Mouse (Mus musculus) small intestine, adult 2 months (tissue): ENCODE measurements at regions not wholly inside any gene's neighbourhood (a gene's known extent, or its start where the extent isn't known, plus 50 kb on each side); places are given as distances from the start of the nearest gene placed in this dataset.

ENCODE experiments used
- CTCF ChIP-seq: fragments of 200-500 bp; IDR thresholded peaks from 2 replicates; pipeline ENCODE4 v1.5.1; 2012; ENCODE audit warnings: low read depth, mild to moderate bottlenecking, control low read depth, inconsistent platforms, low read length, moderate library complexity, mixed read lengths; ENCODE audit not compliant: insufficient replicate concordance, insufficient read length; ENCODE audit errors: extremely low read depth
- POLR2A ChIP-seq: fragments of 200-500 bp; IDR thresholded peaks from 2 replicates; pipeline ENCODE4 v1.6.1; 2012; ENCODE audit warnings: low read depth, mild to moderate bottlenecking, control low read depth, inconsistent platforms, low read length, moderate library complexity

- TF ChIP-seq CTCF (no peak), POLR2A (no peak)
Measured at GRCm38 (mm10) chr14:47905334-47905733, 215.3 kb upstream of the Peli2 start.
